Comparison of ENCODE assay signal across 15 mouse cellular contexts in genomic region chr19:45614375-45614774, GRCm38 (mm10). TPM values are rescaled to one million over a fixed set of nuclear protein-coding genes. Genes with fewer than 3 reads are reported as not detected.
DNase-seq lines count a peak whose midpoint lies in the region; ATAC-seq and TF ChIP-seq lines count a peak whose summit lies in the region.
"Had no signal": no experiment of that assay in that cellular context is flagged by ENCODE, and none has a peak within 500 bp of the region (broad histone marks: within the 10 kb centered on the region; RNA-seq: fewer than 3 reads in every experiment).

No protein-coding gene starts in this region.

- no peak for ATAC-seq in hindbrain, postnatal 0 days
- ATAC-seq in hindbrain, embryonic 13.5 days (ENCODE audit: low FRiP score): no peak
- ATAC-seq in midbrain, postnatal 0 days (ENCODE audit: low FRiP score): no peak
- no peak for ATAC-seq in midbrain, embryonic 15.5 days (replicated peaks)

- H3K4me1 ChIP-seq in hindbrain, postnatal 0 days (ENCODE audit: insufficient read depth, low read length): peaks cover 22% of the 10 kb centered on the region; the same call in 1 of the 2 replicates
- peaks cover 33% of the 10 kb centered on the region for H3K4me1 ChIP-seq in hindbrain, embryonic 13.5 days (replicated peaks)
- H3K4me1 ChIP-seq in midbrain, postnatal 0 days (ENCODE audit: insufficient read depth, low read length): peaks cover 7% of the 10 kb centered on the region
- H3K4me1 ChIP-seq in midbrain, embryonic 15.5 days: peaks cover 27% of the 10 kb centered on the region

- no peaks in the 10 kb centered on the region for H3K27me3 ChIP-seq in hindbrain, postnatal 0 days (ENCODE audit: insufficient read depth, low read length)
- peaks cover 55% of the 10 kb centered on the region for H3K27me3 ChIP-seq in hindbrain, embryonic 13.5 days
- H3K27me3 ChIP-seq in midbrain, postnatal 0 days (ENCODE audit: insufficient read depth, low read length): no peaks in the 10 kb centered on the region
- no peaks in the 10 kb centered on the region for H3K27me3 ChIP-seq in midbrain, embryonic 15.5 days (replicated peaks)
- H3K27me3 ChIP-seq: heart, embryonic 15.5 days; kidney, embryonic 15.5 days; liver, embryonic 15.5 days had no signal

- peak; percentile 23 for DNase-seq in hindbrain, postnatal 0 days (ENCODE audit: low spot score)
- DNase-seq in midbrain, postnatal 0 days (ENCODE audit: low spot score): peak; percentile 43
- peak; percentile 66 for DNase-seq in brain, embryonic 14.5 days (ENCODE audit: low read depth)
- peak; percentile 55 for DNase-seq in cerebellum, adult 9-10 months
- DNase-seq in heart, adult 11 months: no peak
- DNase-seq: adrenal gland, postnatal 36 days; heart, adult 18-20 months; thymus, postnatal 36 days had no signal

- no peak for TF ChIP-seq POLR2A in brain, embryonic 14.5 days (IDR thresholded peaks at IDR 0.05; ENCODE audit: borderline replicate concordance, extremely low read depth, insufficient read depth, insufficient read length, poor library complexity, severe bottlenecking)

- 51% methylated on average over 8 of the region's 8 CpGs for WGBS in hindbrain, postnatal 0 days
- 62% methylated on average over 8 of the region's 8 CpGs for WGBS in hindbrain, embryonic 13.5 days
- 62% methylated on average over 8 of the region's 8 CpGs for WGBS in midbrain, postnatal 0 days
- 53% methylated on average over 8 of the region's 8 CpGs for WGBS in midbrain, embryonic 15.5 days

- no peak overlapping the region for H3K4me2 ChIP-seq in hindbrain, postnatal 0 days (ENCODE audit: low read depth, low read length)
- H3K4me2 ChIP-seq in hindbrain, embryonic 13.5 days: no peak overlapping the region
- no peak overlapping the region for H3K4me2 ChIP-seq in midbrain, postnatal 0 days (ENCODE audit: low read depth, low read length, poor library complexity, severe bottlenecking)
- no peak overlapping the region for H3K4me2 ChIP-seq in midbrain, embryonic 15.5 days
- H3K4me2 ChIP-seq: forebrain, embryonic 15.5 days; heart, embryonic 15.5 days; kidney, embryonic 15.5 days; liver, embryonic 15.5 days had no signal

- H3K9me3 ChIP-seq in hindbrain, postnatal 0 days (ENCODE audit: low read length): no peaks in the 10 kb centered on the region
- H3K9me3 ChIP-seq in hindbrain, embryonic 13.5 days: no peaks in the 10 kb centered on the region
- no peaks in the 10 kb centered on the region for H3K9me3 ChIP-seq in midbrain, postnatal 0 days (ENCODE audit: low read length)
- H3K9me3 ChIP-seq in midbrain, embryonic 15.5 days: no peaks in the 10 kb centered on the region
- H3K9me3 ChIP-seq: forebrain, embryonic 15.5 days; heart, embryonic 15.5 days; kidney, embryonic 15.5 days; liver, embryonic 15.5 days had no signal

- peaks cover 5% of the 10 kb centered on the region; the same call in 1 of the 2 replicates for H3K36me3 ChIP-seq in hindbrain, postnatal 0 days (ENCODE audit: insufficient read depth, low read length)
- 0 out of 2 replicates have a peak, but pooled peaks cover 3% of the 10 kb centered on the region for H3K36me3 ChIP-seq in hindbrain, embryonic 13.5 days
- 0 out of 2 replicates have a peak, but pooled peaks cover 3% of the 10 kb centered on the region for H3K36me3 ChIP-seq in midbrain, postnatal 0 days (ENCODE audit: insufficient read depth, low read length)
- no peaks in the 10 kb centered on the region for H3K36me3 ChIP-seq in midbrain, embryonic 15.5 days (replicated peaks)
- H3K36me3 ChIP-seq: forebrain, embryonic 15.5 days; heart, embryonic 15.5 days; liver, embryonic 15.5 days had no signal

- no peak overlapping the region for H3K4me3 ChIP-seq in hindbrain, postnatal 0 days (ENCODE audit: low read length)
- H3K4me3 ChIP-seq in hindbrain, embryonic 13.5 days: no peak overlapping the region
- no peak overlapping the region for H3K4me3 ChIP-seq in midbrain, postnatal 0 days (ENCODE audit: low read depth, low read length)
- no peak overlapping the region for H3K4me3 ChIP-seq in midbrain, embryonic 15.5 days
- H3K4me3 ChIP-seq: forebrain, embryonic 15.5 days; heart, embryonic 15.5 days; kidney, embryonic 15.5 days; liver, embryonic 15.5 days had no signal

- H3K27ac ChIP-seq in hindbrain, postnatal 0 days: no peak overlapping the region
- no peak overlapping the region for H3K27ac ChIP-seq in hindbrain, embryonic 13.5 days
- H3K27ac ChIP-seq in midbrain, postnatal 0 days (ENCODE audit: low read depth, low read length): no peak overlapping the region
- H3K27ac ChIP-seq in midbrain, embryonic 15.5 days: no peak overlapping the region
- H3K27ac ChIP-seq: forebrain, embryonic 15.5 days; heart, embryonic 15.5 days; kidney, embryonic 15.5 days; liver, embryonic 15.5 days; stomach, postnatal 0 days had no signal

- no peak overlapping the region for H3K9ac ChIP-seq in hindbrain, postnatal 0 days (replicated peaks; ENCODE audit: low read length)
- H3K9ac ChIP-seq in hindbrain, embryonic 13.5 days: no peak overlapping the region
- H3K9ac ChIP-seq in midbrain, postnatal 0 days (replicated peaks; ENCODE audit: low read length, poor library complexity, severe bottlenecking): no peak overlapping the region
- no peak overlapping the region for H3K9ac ChIP-seq in midbrain, embryonic 15.5 days
- H3K9ac ChIP-seq: forebrain, embryonic 15.5 days; heart, embryonic 15.5 days; kidney, embryonic 15.5 days; liver, embryonic 15.5 days had no signal

- TF ChIP-seq CTCF in hindbrain, postnatal 0 days (IDR thresholded peaks at IDR 0.05; ENCODE audit: low read depth): no peak
- TF ChIP-seq CTCF in midbrain, postnatal 0 days (IDR thresholded peaks at IDR 0.05): no peak
- no peak for TF ChIP-seq CTCF in brain, embryonic 14.5 days (IDR thresholded peaks at IDR 0.05; ENCODE audit: borderline replicate concordance, extremely low read depth, insufficient read depth, insufficient read length)

RNA-seq across cellular contexts. Expression of gene Fbxw4, which starts 45.7 kb away (rescaled TPM):
- 65.3 and 77.0 TPM in 2 replicates for total RNA-seq in hindbrain, postnatal 0 days (2014; rRNA removed)
- 5.3 and 5.4 TPM in 2 replicates for polyA plus RNA-seq in hindbrain, postnatal 0 days (2015; fragmentation: Nextera tagmentation; extraction: Ambion mirVana)
- polyA plus RNA-seq in hindbrain, embryonic 13.5 days (2015; fragmentation: Nextera tagmentation; extraction: Ambion mirVana): 3.6 and 4.2 TPM in 2 replicates
- 30.9 and 41.8 TPM in 2 replicates for total RNA-seq in midbrain, postnatal 0 days (2014; rRNA removed)
- 5.6 and 6.0 TPM in 2 replicates for polyA plus RNA-seq in midbrain, postnatal 0 days (2015; fragmentation: Nextera tagmentation; extraction: Ambion mirVana)
- polyA plus RNA-seq in midbrain, embryonic 15.5 days (2015; fragmentation: Nextera tagmentation; extraction: Ambion mirVana): 6.1 and 7.8 TPM in 2 replicates
- 47.7 and 69.5 TPM in 2 replicates for polyA plus RNA-seq in brain, embryonic 14.5 days (2012; rRNA removed)

RNA-seq across cellular contexts. Expression of gene Gm17018, which starts 54.0 kb away (rescaled TPM):
- 20.9 and 23.0 TPM in 2 replicates for total RNA-seq in hindbrain, postnatal 0 days (2014; rRNA removed)
- polyA plus RNA-seq in hindbrain, postnatal 0 days (2015; fragmentation: Nextera tagmentation; extraction: Ambion mirVana): 86.4 and 90.7 TPM in 2 replicates
- 61.8 and 73.4 TPM in 2 replicates for polyA plus RNA-seq in hindbrain, embryonic 13.5 days (2015; fragmentation: Nextera tagmentation; extraction: Ambion mirVana)
- 15.7 and 20.9 TPM in 2 replicates for total RNA-seq in midbrain, postnatal 0 days (2014; rRNA removed)
- polyA plus RNA-seq in midbrain, postnatal 0 days (2015; fragmentation: Nextera tagmentation; extraction: Ambion mirVana): 83.7 and 84.4 TPM in 2 replicates
- 60.3 and 65.8 TPM in 2 replicates for polyA plus RNA-seq in midbrain, embryonic 15.5 days (2015; fragmentation: Nextera tagmentation; extraction: Ambion mirVana)
- 18.8 and 24.1 TPM in 2 replicates for polyA plus RNA-seq in brain, embryonic 14.5 days (2012; rRNA removed)

RNA-seq across cellular contexts. Expression of gene Poll, which starts 54.0 kb away (rescaled TPM):
- 17.0 and 17.3 TPM in 2 replicates for total RNA-seq in hindbrain, postnatal 0 days (2014; rRNA removed)
- polyA plus RNA-seq in hindbrain, postnatal 0 days (2015; fragmentation: Nextera tagmentation; extraction: Ambion mirVana): 11.0 and 11.1 TPM in 2 replicates
- 13.5 and 14.6 TPM in 2 replicates for polyA plus RNA-seq in hindbrain, embryonic 13.5 days (2015; fragmentation: Nextera tagmentation; extraction: Ambion mirVana)
- 9.9 and 12.1 TPM in 2 replicates for total RNA-seq in midbrain, postnatal 0 days (2014; rRNA removed)
- 8.9 and 10.4 TPM in 2 replicates for polyA plus RNA-seq in midbrain, postnatal 0 days (2015; fragmentation: Nextera tagmentation; extraction: Ambion mirVana)
- 13.8 and 14.5 TPM in 2 replicates for polyA plus RNA-seq in midbrain, embryonic 15.5 days (2015; fragmentation: Nextera tagmentation; extraction: Ambion mirVana)
- polyA plus RNA-seq in brain, embryonic 14.5 days (2012; rRNA removed): 11.4 and 12.7 TPM in 2 replicates
